Mouse (Mus musculus): Measurements from ENCODE around the gene Gm3646.

The Gm3646 gene

GRCm38 (mm10) chr1:39805243-39805979, at the start of gene Gm3646:
TSS of gene Gm3646 (minus strand) at chr1:39805332.
- no peak for DNase-seq

DNA sequence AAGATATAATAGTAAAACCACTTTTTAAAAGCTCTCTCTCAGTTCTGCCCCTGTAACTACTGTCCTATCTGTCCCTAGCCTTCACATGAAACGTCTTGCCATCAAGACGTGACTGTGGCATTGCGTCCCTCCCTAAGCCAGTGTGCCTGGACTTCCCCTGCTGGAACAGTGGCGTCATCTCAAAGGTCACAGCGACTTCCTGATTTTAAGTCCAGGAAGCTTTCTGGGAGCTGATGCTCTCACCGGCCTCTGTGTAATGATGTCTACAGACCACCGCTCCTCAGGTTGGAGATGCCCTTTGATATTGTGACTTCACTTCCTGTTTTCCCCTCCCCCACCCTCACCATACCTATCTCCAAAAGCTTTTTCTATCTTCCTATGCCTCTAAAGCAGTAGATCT, 41.9 kb upstream of the Gm3646 start:
- no peak for DNase-seq

GRCm38 (mm10) chr1:39846031-39846550, 41.0 kb upstream of the Gm3646 start:
- DNase-seq: no peak

DNA sequence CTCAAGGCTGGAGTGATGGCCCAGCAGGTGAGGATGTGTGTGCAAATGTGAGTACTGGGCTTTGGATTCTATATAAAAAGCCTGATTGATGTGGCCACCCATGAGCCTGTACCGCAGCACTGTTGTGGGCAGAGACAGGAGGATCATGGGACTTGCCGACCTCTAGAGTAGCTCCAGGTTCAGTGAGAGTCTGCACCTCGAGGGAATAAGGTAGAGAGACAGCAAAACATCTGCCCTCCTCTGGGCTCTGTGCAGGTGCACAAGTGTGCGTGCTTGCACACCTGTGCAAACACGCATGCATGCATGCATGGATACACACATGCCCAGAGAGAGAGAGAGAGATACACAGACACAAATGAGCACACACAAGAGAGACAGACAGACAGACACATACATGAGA, 38.2 kb upstream of the Gm3646 start:
- no peak for DNase-seq

GRCm38 (mm10) chr1:39842218-39843007, 37.3 kb upstream of the Gm3646 start:
- no peak for DNase-seq

- no peak for DNase-seq
Observed at GRCm38 (mm10) chr1:39840856-39841255, 35.7 kb upstream of the Gm3646 start.

DNA sequence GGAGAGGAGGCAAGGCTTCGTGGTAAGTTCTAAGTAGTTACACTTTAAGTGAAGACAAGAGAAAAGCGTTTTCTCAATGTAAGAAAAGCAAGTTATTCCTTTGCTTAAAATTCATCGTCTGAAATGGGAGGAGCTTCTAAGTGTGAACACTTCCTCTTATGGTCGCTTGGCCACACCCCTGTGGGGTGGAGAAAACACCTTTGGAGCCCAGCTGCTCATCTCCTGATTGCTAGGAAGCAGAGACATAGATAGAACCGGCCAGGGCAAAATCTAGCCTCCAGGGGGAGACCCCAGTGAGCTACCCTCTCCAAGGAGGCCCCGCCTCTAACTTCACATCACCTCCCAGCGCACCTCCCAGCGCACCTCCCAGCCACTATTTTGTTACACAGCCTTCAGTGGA, 34.7 kb upstream of the Gm3646 start:
- no peak for DNase-seq

GRCm38 (mm10) chr1:39839217-39839616, 34.1 kb upstream of the Gm3646 start:
- no peak for DNase-seq

- no peak for DNase-seq
Observed at GRCm38 (mm10) chr1:39838487-39839169, 33.5 kb upstream of the Gm3646 start.

DNA sequence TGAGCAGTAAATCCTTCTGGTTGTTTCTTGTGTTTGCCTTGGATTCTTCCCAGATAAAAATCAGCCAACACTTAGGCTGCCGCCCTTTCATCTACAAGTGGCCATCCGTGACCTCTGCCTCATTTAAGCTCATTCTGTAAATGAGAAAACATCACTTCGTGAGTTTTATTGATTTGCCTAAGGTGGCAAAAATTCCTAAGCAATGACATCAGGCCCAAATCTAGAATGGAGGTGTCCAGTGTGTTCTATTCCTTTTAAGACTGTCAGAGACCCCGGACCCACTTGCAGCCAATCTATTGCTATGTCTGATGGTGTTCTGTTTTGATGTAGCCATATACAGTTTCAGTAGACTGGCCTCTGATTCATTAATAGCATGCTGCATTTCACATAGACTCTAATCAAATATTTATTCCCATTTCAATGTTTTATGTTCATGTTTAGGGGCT, 26.5 kb upstream of the Gm3646 start:
- DNase-seq: no peak

DNA sequence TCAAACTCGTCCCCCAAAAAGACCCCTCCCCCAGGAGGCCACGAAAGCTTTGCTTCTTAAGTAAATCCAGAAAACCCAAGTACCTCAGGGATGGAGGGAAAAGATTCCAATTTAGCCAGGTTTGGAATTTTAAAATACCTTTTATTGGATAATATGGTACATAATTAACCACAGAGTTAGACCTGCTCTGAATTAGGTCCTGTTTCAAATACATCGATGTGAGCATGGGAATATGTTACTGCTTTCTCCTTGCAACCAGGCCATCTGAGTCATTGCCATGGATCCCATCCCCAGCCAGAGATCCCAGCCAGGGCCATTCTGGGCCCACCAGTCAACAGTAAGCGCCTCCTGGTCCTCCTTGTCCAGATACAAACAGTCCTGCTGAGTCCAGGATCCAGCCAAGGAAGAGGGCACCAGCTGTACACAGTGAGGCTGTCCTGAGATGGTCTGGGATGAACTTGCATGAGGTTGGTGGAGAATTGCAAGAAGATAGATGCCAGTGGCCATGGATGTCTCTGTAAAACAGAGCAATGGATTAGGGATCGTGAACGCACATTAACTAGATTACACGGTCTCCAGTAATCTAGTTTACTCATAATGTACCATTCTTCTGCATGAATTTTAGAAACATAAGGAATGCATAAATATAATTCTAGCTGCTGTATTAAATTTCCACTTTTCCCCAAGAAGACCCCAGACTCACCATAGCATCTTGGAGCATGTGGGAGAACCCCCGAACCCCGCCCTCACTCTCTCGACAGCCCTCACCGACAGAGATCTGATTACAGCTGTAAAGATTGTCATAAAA, 25.9 kb upstream of the Gm3646 start:
- no peak for DNase-seq

DNA sequence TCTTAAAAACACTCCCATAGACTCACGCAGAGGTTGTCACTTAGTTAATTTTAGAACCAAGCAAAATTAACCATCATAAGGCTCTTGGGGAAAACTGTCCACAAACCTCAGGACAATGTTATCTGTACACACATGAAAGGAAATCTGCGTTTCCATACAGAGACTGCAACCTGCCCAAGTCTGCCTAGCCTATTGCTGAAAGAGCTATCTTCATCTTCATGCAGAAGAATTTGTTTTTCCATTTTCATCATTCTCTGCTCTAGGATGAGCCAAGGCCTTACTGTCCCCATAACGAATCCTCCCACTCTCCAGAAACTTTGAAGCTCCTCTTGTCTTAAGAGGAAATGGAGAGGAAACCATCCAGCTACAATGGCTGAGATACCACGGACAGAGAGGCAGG, 19.8 kb upstream of the Gm3646 start:
- DNase-seq: no peak

DNA sequence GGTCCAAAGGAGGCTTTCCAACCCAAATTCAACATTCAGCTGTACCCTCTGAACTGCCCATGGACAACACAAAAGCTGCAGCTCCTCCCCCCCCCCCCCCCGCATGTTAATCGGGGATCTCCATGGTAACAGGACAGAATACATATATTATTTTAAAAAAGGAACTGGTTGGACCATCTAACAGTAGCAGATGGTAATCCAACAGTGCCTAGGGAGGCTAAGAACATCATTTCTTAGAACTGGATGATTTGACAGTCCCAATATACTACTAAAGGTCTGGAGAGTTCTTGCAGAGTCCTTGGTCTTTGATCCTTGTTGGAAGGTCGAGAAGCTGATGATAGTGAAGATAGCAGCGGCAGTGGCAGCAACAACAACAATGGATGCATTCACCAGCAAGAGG, 19.1 kb upstream of the Gm3646 start:
- DNase-seq: no peak

GRCm38 (mm10) chr1:39819596-39819995, 14.5 kb upstream of the Gm3646 start:
- no peak for DNase-seq

DNA sequence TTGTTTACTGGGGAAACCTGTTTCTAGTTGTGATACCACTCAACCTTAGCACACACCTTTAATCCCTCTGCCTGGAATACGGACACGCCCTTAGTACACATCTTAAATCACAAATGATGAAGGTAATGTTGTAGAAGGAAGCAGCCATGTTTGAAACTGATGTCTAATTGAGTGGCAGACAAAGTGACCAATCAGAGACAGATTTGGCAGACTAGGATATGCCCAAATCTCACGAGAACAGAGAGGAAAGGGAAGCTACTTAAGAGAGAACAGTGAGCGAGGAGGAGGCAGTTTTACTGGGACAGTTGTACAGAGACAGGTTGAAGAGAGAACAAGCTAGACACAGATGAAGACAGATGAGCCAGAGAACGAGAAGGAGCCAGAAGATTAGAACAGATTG, 10.6 kb upstream of the Gm3646 start:
- DNase-seq: no peak

DNA sequence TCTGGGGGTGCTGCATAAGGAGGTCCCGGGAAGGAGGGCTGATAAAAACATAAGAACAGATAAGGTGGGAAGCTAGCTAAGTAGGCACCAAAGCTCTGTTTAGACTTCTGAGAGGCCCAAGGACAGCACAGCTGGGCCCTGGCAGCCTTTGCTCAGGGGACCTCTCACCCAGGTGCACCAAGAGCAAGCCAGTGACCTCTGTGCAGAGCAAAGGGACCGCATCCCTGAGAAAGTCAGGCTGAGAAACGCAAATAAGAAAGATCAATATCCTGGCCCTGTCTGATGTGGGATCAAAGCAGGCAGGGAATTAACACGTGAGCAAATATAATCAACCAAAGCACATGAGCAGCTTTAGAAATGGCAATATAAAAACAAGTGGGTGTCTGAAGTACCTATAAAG, 7.9 kb upstream of the Gm3646 start:
- DNase-seq: no peak

DNA sequence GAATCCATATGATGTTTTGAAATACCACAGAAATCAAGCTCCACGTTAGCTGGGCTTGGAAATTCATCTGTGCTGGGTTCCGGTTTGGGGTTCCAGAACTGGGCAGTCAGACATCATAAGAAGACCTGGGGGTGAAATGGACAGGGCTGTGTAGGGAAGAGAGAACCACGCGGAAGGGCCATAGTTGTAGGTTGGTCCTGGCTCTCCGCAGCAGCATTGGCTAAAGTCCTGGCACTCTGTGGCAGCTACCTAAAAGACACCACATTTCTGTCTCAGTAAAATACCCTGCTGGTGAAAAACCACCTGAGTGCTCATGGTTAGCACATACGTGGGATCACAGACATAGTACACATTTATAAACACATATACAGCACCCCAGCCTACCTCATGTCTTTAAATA, 343 bp downstream of the Gm3646 start:
- no peak for DNase-seq

DNA sequence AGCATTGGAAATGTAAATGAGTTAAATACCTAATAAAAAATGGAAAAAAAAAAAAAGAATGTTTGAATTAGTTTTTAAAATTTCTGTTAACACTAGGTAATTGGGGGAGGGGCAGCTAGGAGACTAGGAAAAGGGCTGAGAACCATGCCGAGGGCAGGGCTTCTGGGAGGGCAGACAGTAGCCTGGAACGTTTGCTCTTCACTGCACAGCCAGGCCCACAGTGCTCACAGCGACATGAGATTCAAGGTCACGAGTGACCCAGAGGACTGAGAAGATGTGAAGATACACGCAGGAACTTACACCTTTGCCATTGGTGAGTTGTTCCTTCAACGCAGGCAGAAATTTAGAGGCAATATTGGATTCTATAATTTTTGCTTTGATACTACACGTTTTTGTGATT, 2.2 kb downstream of the Gm3646 start:
- DNase-seq: no peak

- DNase-seq: no peak
Observed at GRCm38 (mm10) chr1:39797496-39797895, 7.6 kb downstream of the Gm3646 start.

DNA sequence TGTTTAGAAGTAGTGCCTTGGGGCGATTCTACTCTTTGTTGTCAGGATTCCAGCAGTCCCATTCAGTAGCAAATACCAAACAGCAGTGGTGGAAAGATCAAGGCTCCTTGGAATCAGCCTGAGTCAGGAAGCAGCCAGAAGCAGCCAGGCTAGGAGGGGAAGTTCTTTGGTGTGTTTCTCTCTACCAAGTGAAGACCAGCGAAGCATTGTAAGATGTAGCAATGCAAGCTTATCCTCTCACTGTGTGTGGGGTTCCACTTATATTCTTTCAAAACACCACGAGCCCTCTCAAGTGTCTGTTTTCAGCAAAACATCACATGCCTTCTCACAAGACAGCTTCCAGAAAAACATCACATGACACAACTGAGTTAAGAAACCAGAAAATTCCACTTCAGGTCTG, 8.4 kb downstream of the Gm3646 start:
- no peak for DNase-seq

- no peak for DNase-seq
Observed at GRCm38 (mm10) chr1:39784632-39785031, 20.5 kb downstream of the Gm3646 start.

- no peak for DNase-seq
Observed at GRCm38 (mm10) chr1:39781835-39782234, 23.3 kb downstream of the Gm3646 start.

All from cerebellum, adult 8-10 months (tissue).